Mouse (Mus musculus) liver, embryonic 16.5 days (tissue): Measurements from ENCODE around the gene Olfr1090. TPM values are rescaled to one million over a fixed set of nuclear protein-coding genes. Genes with fewer than 3 reads are reported as not detected.

Experiments
- ATAC-seq: fragments of 200-750 bp; cut with Nextera tagmentation; 2 replicates; pipeline ENCODE4 v1.8.0; 2017; ENCODE audit warnings: low read depth, mild to moderate bottlenecking, moderate number of reproducible peaks, moderate library complexity
- H3K27ac ChIP-seq: fragments of 300-500 bp; sonication (generic); 2 replicates; pipeline ENCODE4 v1.5.1; 2014; ENCODE audit warnings: mild to moderate bottlenecking, low read length
- H3K27me3 ChIP-seq: fragments of 300-500 bp; sonication (generic); 2 replicates; pipeline ENCODE4 v1.6.1; 2014; ENCODE audit warnings: low read depth, low read length, mixed read lengths; ENCODE audit not compliant: control insufficient read depth, insufficient read depth
- H3K36me3 ChIP-seq: fragments of 300-500 bp; sonication (generic); 2 replicates; pipeline ENCODE4 v1.6.1; 2014; ENCODE audit warnings: mild to moderate bottlenecking; ENCODE audit not compliant: control insufficient read depth, insufficient read depth
- H3K4me1 ChIP-seq: fragments of 300-500 bp; sonication (generic); 2 replicates; pipeline ENCODE4 v1.6.1; 2014; ENCODE audit warnings: low read depth, low read length, mixed read lengths; ENCODE audit not compliant: control insufficient read depth
- H3K4me2 ChIP-seq: fragments of 300-500 bp; sonication (generic); 2 replicates; pipeline ENCODE4 v1.6.1; 2014; ENCODE audit warnings: low read depth, low read length, mixed read lengths
- H3K4me3 ChIP-seq: fragments of 300-500 bp; sonication (generic); 2 replicates; pipeline ENCODE4 v1.5.1; 2014; ENCODE audit warnings: low read depth, mild to moderate bottlenecking, low read length
- H3K9ac ChIP-seq: fragments of 300-500 bp; sonication (generic); 2 replicates; pipeline ENCODE4 v1.6.1; 2014; ENCODE audit warnings: low read depth, low read length
- H3K9me3 ChIP-seq: fragments of 300-500 bp; sonication (generic); replicated peaks from 2 replicates; pipeline ENCODE4 v1.6.1; 2016; ENCODE audit warnings: low read length; ENCODE audit not compliant: control insufficient read depth
- WGBS: fragments of 180-500 bp; shearing (Covaris S2); extraction: QIAGEN DNeasy Blood & Tissue Kit; methylation state at CpG from one replicate; pipeline ENCODE4 v1.1.7; 2014; ENCODE audit not compliant: insufficient replicate concordance; 5-methylcytosine and 5-hydroxymethylcytosine counted together
- polyA plus RNA-seq: library from polyadenylated mRNA; unstranded; fragments of >200 nt; fragmentation: Nextera tagmentation; extraction: Ambion mirVana; gene quantifications from 2 replicates; pipeline ENCODE4 v1.2.1, GENCODE M21; 2015

Olfr1090 gene
- polyA plus RNA-seq: not detected in 2 replicates

- ATAC-seq: no peak
- H3K36me3 ChIP-seq: no peaks in the 10 kb centered on the region
- H3K4me1 ChIP-seq: no peaks in the 10 kb centered on the region
- no peak within 1 kb of the TSS for H3K4me3 ChIP-seq
- WGBS: 68% methylated on average over 1 of the region's 1 CpGs
- H3K9me3 ChIP-seq: no peaks in the 10 kb centered on the region
- H3K27ac ChIP-seq: no peak within 1 kb of the TSS
- no peaks in the 10 kb centered on the region for H3K27me3 ChIP-seq
- H3K4me2 ChIP-seq: no peak within 1 kb of the TSS
- H3K9ac ChIP-seq: no peak within 1 kb of the TSS
These were observed at the start of gene Olfr1090 for GRCm38 (mm10) chr2:86758893-86759292. Gene Olfr1090, minus strand, starts transcription at chr2:86758993.

DNA sequence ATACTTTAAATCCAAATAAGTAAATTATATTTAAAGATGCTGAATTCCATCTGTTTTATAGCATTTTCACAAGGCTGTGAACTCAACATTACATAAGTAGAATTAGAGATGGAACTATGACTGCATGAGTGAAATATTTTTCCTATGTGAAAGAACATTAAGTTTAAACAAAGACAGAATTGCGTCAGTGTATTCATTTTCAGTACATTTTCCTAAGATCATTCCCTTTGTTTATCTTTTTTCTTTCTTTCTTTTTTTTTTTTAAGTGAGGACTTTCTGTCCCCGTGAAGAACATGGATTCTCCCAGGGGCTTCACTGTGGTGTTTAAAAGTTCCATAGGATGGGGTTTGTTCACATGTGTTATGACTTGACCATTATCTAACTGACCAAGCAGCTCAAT is 23.4 kb upstream of the Olfr1090 start, which contains the start of gene Olfr1093:
TSS of gene Olfr1093 (plus strand) at position 301 of the 400 bp plus-strand sequence.
- Histone ChIP-seq H3K27ac (no peak within 1 kb of the TSS), H3K9ac (no peak within 1 kb of the TSS), H3K4me2 (no peak within 1 kb of the TSS), H3K4me3 (no peak within 1 kb of the TSS), H3K36me3 (no peaks in the 10 kb centered on the region), H3K27me3 (no peaks in the 10 kb centered on the region), H3K9me3 (no peaks in the 10 kb centered on the region), H3K4me1 (no peaks in the 10 kb centered on the region)
- 53% methylated on average over 2 of the region's 2 CpGs for WGBS
- no peak for ATAC-seq

DNA sequence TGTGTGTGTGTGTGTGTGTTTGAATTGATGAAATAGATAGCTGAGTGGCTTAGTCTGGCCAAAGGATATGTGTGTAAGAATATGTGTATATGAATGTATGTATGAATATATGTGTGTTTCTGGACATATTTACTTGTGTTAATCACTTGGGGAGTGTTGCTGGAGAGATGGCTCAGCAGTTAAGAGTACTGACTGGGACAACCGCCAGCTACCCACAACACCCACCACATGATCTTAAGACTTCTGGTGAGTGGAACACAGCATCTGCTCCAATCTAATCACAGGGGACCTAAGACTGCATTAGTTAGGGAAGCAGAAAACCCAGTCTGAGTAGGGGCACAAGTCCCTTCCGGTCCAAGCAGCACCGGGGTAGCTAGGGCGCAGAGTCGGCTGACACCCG is 2.3 kb upstream of the Olfr1090 start:
- Histone ChIP-seq H3K4me3 (no peak overlapping the region), H3K9ac (no peak overlapping the region), H3K4me1 (no peaks in the 10 kb centered on the region), H3K36me3 (no peaks in the 10 kb centered on the region), H3K27me3 (no peaks in the 10 kb centered on the region), H3K27ac (no peak overlapping the region), H3K9me3 (no peaks in the 10 kb centered on the region), H3K4me2 (no peak overlapping the region)
- WGBS: 92% methylated on average over 6 of the region's 6 CpGs
- ATAC-seq: no peak

DNA sequence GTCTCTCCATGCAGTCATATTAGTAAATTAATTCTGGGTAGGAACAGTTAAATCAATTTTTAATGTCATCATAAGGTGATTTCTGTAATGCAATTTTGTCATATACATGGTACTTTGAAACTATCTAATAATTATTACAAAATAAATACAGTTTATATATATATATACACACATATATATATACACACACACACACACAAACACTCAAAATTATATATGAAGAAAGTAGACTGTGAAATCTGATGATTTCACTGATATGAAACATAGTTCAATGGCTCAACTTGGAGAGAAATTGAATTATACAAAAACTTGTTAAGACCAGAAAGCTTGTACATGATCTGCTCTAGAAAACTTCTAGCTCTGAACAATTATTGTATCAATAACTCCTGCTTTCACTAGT is 25.2 kb downstream of the Olfr1090 start, which contains the start of gene Olfr1089:
TSS of gene Olfr1089 (minus strand) at position 101 of the 400 bp plus-strand sequence.
- Histone ChIP-seq H3K27me3 (no peaks in the 10 kb centered on the region), H3K9ac (no peak within 1 kb of the TSS), H3K27ac (no peak within 1 kb of the TSS), H3K36me3 (no peaks in the 10 kb centered on the region), H3K4me2 (no peak within 1 kb of the TSS), H3K9me3 (no peaks in the 10 kb centered on the region), H3K4me3 (no peak within 1 kb of the TSS), H3K4me1 (no peaks in the 10 kb centered on the region)
- ATAC-seq: no peak

Other genes with a start within 250 kb of the Olfr1090 start
- not detected in 2 replicates for gene Olfr1079, start 216.5 kb downstream of the Olfr1090 start, polyA plus RNA-seq
- gene Olfr1080, start 200.8 kb downstream of the Olfr1090 start, polyA plus RNA-seq: not detected in 2 replicates
- not detected in 2 replicates for gene Olfr1082, start 160.0 kb downstream of the Olfr1090 start, polyA plus RNA-seq
- gene Olfr1084, start 119.3 kb downstream of the Olfr1090 start, polyA plus RNA-seq: not detected in 2 replicates
- gene Olfr1085, start 97.0 kb downstream of the Olfr1090 start, polyA plus RNA-seq: not detected in 2 replicates
- gene Olfr1086, start 78.9 kb downstream of the Olfr1090 start, polyA plus RNA-seq: not detected in 2 replicates
- gene Olfr1087, start 60.6 kb downstream of the Olfr1090 start, polyA plus RNA-seq: not detected in 2 replicates
- not detected in 2 replicates for gene Olfr1089, start 25.3 kb downstream of the Olfr1090 start, polyA plus RNA-seq
- gene Olfr1093, start 23.5 kb upstream of the Olfr1090 start, polyA plus RNA-seq: not detected in 2 replicates
- not detected in 2 replicates for gene Olfr141, start 51.0 kb upstream of the Olfr1090 start, polyA plus RNA-seq
- not detected in 2 replicates for gene Olfr1094, start 65.7 kb upstream of the Olfr1090 start, polyA plus RNA-seq
- not detected in 2 replicates for gene Olfr1095, start 92.7 kb upstream of the Olfr1090 start, polyA plus RNA-seq
- gene Gm13723, start 115.8 kb upstream of the Olfr1090 start, polyA plus RNA-seq: not detected in 2 replicates
- gene Olfr1097, start 133.2 kb upstream of the Olfr1090 start, polyA plus RNA-seq: not detected in 2 replicates
- not detected in 2 replicates for gene Olfr1098, start 165.6 kb upstream of the Olfr1090 start, polyA plus RNA-seq
- not detected in 2 replicates for gene Olfr1099, start 201.7 kb upstream of the Olfr1090 start, polyA plus RNA-seq
- gene Olfr1100, start 221.0 kb upstream of the Olfr1090 start, polyA plus RNA-seq: not detected in 2 replicates
- not detected in 2 replicates for gene Olfr1101, start 232.2 kb upstream of the Olfr1090 start, polyA plus RNA-seq
- gene Olfr1102, start 239.4 kb upstream of the Olfr1090 start, polyA plus RNA-seq: not detected in 2 replicates